Mouse (Mus musculus) heart, embryonic 16.5 days (tissue): ENCODE measurements around the gene Vps26a. TPM values are rescaled to one million over a fixed set of nuclear protein-coding genes. Genes with fewer than 3 reads are reported as not detected.
A peak's percentile ranks its signal among the peaks of the same experiment; 100 is the strongest.
"Not testable (repeated sequence)": the region's sequence is repeated elsewhere in the genome, so short reads cannot be mapped to it uniquely, and the experiment has no call there.

ENCODE experiments used
- ATAC-seq: fragments of 200-750 bp; cut with Nextera tagmentation; replicated peaks from 2 replicates; pipeline ENCODE4 v1.8.0; 2017; ENCODE audit warnings: moderate number of reproducible peaks; ENCODE audit not compliant: insufficient read depth, low FRiP score; ENCODE audit errors: extremely low read depth
- H3K27ac ChIP-seq: fragments of 300-500 bp; sonication (generic); 2 replicates; pipeline ENCODE4 v1.5.1; 2014; ENCODE audit warnings: mild to moderate bottlenecking, low read length, control low read depth, moderate library complexity
- H3K27me3 ChIP-seq: fragments of 300-500 bp; sonication (generic); 2 replicates; pipeline ENCODE4 v1.6.1; 2014; ENCODE audit warnings: low read length, mixed read lengths; ENCODE audit not compliant: control insufficient read depth, insufficient read depth
- H3K36me3 ChIP-seq: fragments of 300-500 bp; sonication (generic); 2 replicates; pipeline ENCODE4 v1.6.1; 2014; ENCODE audit not compliant: control insufficient read depth, insufficient read depth
- H3K4me1 ChIP-seq: fragments of 300-500 bp; sonication (generic); 2 replicates; pipeline ENCODE4 v1.6.1; 2014; ENCODE audit warnings: low read length, mixed read lengths; ENCODE audit not compliant: control insufficient read depth, insufficient read depth
- H3K4me2 ChIP-seq: fragments of 300-500 bp; sonication (generic); 2 replicates; pipeline ENCODE4 v1.6.1; 2014; ENCODE audit warnings: low read depth, mild to moderate bottlenecking, control low read depth, low read length
- H3K4me3 ChIP-seq: fragments of 300-500 bp; sonication (generic); 2 replicates; pipeline ENCODE4 v1.5.1; 2014; ENCODE audit warnings: mild to moderate bottlenecking, control low read depth, low read length
- H3K9ac ChIP-seq: fragments of 300-500 bp; sonication (generic); 2 replicates; pipeline ENCODE4 v1.6.1; 2014; ENCODE audit warnings: low read length, control low read depth
- H3K9me3 ChIP-seq: fragments of 300-500 bp; sonication (generic); replicated peaks from 2 replicates; pipeline ENCODE4 v1.6.1; 2016; ENCODE audit warnings: low read length; ENCODE audit not compliant: control insufficient read depth
- WGBS: fragments of 180-500 bp; shearing (Covaris S2); extraction: QIAGEN DNeasy Blood & Tissue Kit; methylation state at CpG from one replicate; pipeline ENCODE4 v1.1.7; 2014; 5-methylcytosine and 5-hydroxymethylcytosine counted together
- polyA plus RNA-seq: library from polyadenylated mRNA; unstranded; fragments of >200 nt; fragmentation: Nextera tagmentation; extraction: Ambion mirVana; gene quantifications from 2 replicates; pipeline ENCODE4 v1.2.1, GENCODE M21; 2015

The Vps26a gene
- polyA plus RNA-seq, 1 experiment from 2014 or later = 80.2 TPM

GRCm38 (mm10) chr10:62481108-62481852 lies 5.3 kb downstream of the Vps26a start:
- Histone ChIP-seq H3K9me3 (no peaks in the 10 kb centered on the region), H3K4me1 (no peaks in the 10 kb centered on the region), H3K27me3 (no peaks in the 10 kb centered on the region), H3K9ac (no peak overlapping the region), H3K27ac (no peak overlapping the region), H3K4me3 (no peak overlapping the region), H3K36me3 (peaks cover 5% of the 10 kb centered on the region; the same call in 1 of the 2 replicates), H3K4me2 (no peak overlapping the region)
- ATAC-seq = no peak
- 73% methylated on average over 7 of the region's 7 CpGs for WGBS

- Histone ChIP-seq H3K9ac (no peak overlapping the region), H3K27me3 (no peaks in the 10 kb centered on the region), H3K9me3 (no peaks in the 10 kb centered on the region), H3K4me2 (no peak overlapping the region), H3K4me1 (no peaks in the 10 kb centered on the region), H3K36me3 (peaks cover 5% of the 10 kb centered on the region; the same call in 1 of the 2 replicates), H3K27ac (no peak overlapping the region), H3K4me3 (no peak overlapping the region)
- ATAC-seq = no peak
- 74% methylated on average over 2 of the region's 2 CpGs for WGBS
Observed at GRCm38 (mm10) chr10:62476980-62477379, 9.6 kb downstream of the Vps26a start.

GRCm38 (mm10) chr10:62474944-62475343 lies 11.7 kb downstream of the Vps26a start:
- peaks cover 6% of the 10 kb centered on the region; the same call in 1 of the 2 replicates for H3K4me1 ChIP-seq
- H3K9ac ChIP-seq = no peak overlapping the region
- WGBS = 93% methylated on average over 10 of the region's 10 CpGs
- no peaks in the 10 kb centered on the region for H3K9me3 ChIP-seq
- H3K4me3 ChIP-seq = no peak overlapping the region
- H3K27me3 ChIP-seq = no peaks in the 10 kb centered on the region
- ATAC-seq = no peak
- no peak overlapping the region for H3K4me2 ChIP-seq
- no peak overlapping the region for H3K27ac ChIP-seq
- H3K36me3 ChIP-seq = peaks cover 5% of the 10 kb centered on the region; the same call in 1 of the 2 replicates

GRCm38 (mm10) chr10:62471105-62471504 lies 15.5 kb downstream of the Vps26a start:
- Histone ChIP-seq H3K4me3 (no peak overlapping the region), H3K4me1 (peaks cover 6% of the 10 kb centered on the region; the same call in 1 of the 2 replicates), H3K9me3 (no peaks in the 10 kb centered on the region), H3K27me3 (no peaks in the 10 kb centered on the region), H3K4me2 (no peak overlapping the region), H3K9ac (no peak overlapping the region), H3K36me3 (peaks cover 3% of the 10 kb centered on the region; the same call in 1 of the 2 replicates), H3K27ac (no peak overlapping the region)
- ATAC-seq = no peak
- 32% methylated on average over 5 of the region's 5 CpGs for WGBS

GRCm38 (mm10) chr10:62469736-62470135 lies 16.9 kb downstream of the Vps26a start:
- WGBS = 88% methylated on average over 4 of the region's 4 CpGs

GRCm38 (mm10) chr10:62461321-62461720 lies 25.3 kb downstream of the Vps26a start:
- Histone ChIP-seq H3K4me1 (no peaks in the 10 kb centered on the region), H3K4me2 (no peak overlapping the region), H3K27me3 (no peaks in the 10 kb centered on the region), H3K9ac (no peak overlapping the region), H3K4me3 (no peak overlapping the region), H3K27ac (no peak overlapping the region), H3K9me3 (no peaks in the 10 kb centered on the region), H3K36me3 (peaks cover 21% of the 10 kb centered on the region)
- ATAC-seq = no peak

More at GRCm38 (mm10) chr10:62469736-62470135, 16.9 kb downstream of the Vps26a start:
- Histone ChIP-seq H3K9me3 (no peaks in the 10 kb centered on the region), H3K4me3 (no peak overlapping the region), H3K4me2 (no peak overlapping the region), H3K36me3 (peaks cover 3% of the 10 kb centered on the region; the same call in 1 of the 2 replicates), H3K27me3 (no peaks in the 10 kb centered on the region), H3K9ac (no peak overlapping the region), H3K4me1 (peaks cover 6% of the 10 kb centered on the region; the same call in 1 of the 2 replicates), H3K27ac (no peak overlapping the region)
- no peak for ATAC-seq

- not testable (repeated sequence) for H3K27ac ChIP-seq, H3K27me3 ChIP-seq, H3K4me2 ChIP-seq, H3K4me3 ChIP-seq, H3K9me3 ChIP-seq, ATAC-seq, H3K9ac ChIP-seq
- Histone ChIP-seq H3K4me1 (peaks cover 15% of the 10 kb centered on the region), H3K36me3 (peaks cover 16% of the 10 kb centered on the region)
- WGBS = 67% methylated on average over 11 of the region's 11 CpGs
Observed at GRCm38 (mm10) chr10:62452001-62452400, 34.6 kb downstream of the Vps26a start.

- H3K9ac ChIP-seq = peak overlapping the region; percentile 97
- H3K4me2 ChIP-seq = peak overlapping the region; percentile 83
- 38% methylated on average over 18 of the region's 18 CpGs for WGBS
- peak overlapping the region; percentile 77 for H3K27ac ChIP-seq
- H3K9me3 ChIP-seq = no peaks in the 10 kb centered on the region
- peaks cover 21% of the 10 kb centered on the region for H3K36me3 ChIP-seq
- peaks cover 15% of the 10 kb centered on the region for H3K4me1 ChIP-seq
- no peak for ATAC-seq
- H3K27me3 ChIP-seq = no peaks in the 10 kb centered on the region
- peak overlapping the region; percentile 90 for H3K4me3 ChIP-seq
Observed at GRCm38 (mm10) chr10:62450280-62450640, 36.3 kb downstream of the Vps26a start.
